8 mouse cellular contexts compared by ENCODE assay signal in the genomic region with DNA sequence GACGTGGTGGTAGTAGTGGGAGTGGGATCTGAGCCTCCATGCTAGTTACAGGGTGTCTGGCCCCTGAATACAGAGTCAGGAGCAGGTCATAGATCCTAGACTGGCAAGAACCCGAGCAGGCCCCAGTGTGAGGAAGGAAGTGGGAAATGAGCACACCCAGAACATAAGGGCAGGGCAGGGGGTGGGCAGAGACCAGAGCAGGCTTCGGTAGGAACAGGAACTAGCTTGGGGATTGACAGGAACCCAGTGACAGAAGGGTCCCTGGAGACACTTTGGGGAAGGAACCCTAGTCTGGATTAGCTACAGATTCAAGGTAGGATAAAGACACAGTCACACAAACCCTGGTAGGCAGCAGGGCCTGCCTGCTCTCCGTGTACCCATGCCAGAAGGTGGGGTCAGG. TPM values are rescaled to one million over a fixed set of nuclear protein-coding genes. Genes with fewer than 3 reads are reported as not detected.
DNase-seq lines count a peak whose midpoint lies in the region; ATAC-seq and TF ChIP-seq lines count a peak whose summit lies in the region.

No protein-coding gene starts in this region.

- no peaks in the 10 kb centered on the region for H3K36me3 ChIP-seq in E14TG2a.4 (ENCODE audit: insufficient read depth, low read length)
- H3K36me3 ChIP-seq in forebrain, postnatal 0 days (ENCODE audit: insufficient read depth): no peaks in the 10 kb centered on the region
- no peaks in the 10 kb centered on the region for H3K36me3 ChIP-seq in intestine, embryonic 16.5 days (ENCODE audit: control insufficient read depth, insufficient read depth, low read length)
- H3K36me3 ChIP-seq in liver, postnatal 0 days (replicated peaks; ENCODE audit: insufficient read depth, low read length): no peaks in the 10 kb centered on the region
- no peaks in the 10 kb centered on the region for H3K36me3 ChIP-seq in neural tube, embryonic 14.5 days (ENCODE audit: control insufficient read depth, insufficient read depth, low read length)
- H3K36me3 ChIP-seq in thymus, adult 2 months (ENCODE audit: control insufficient read depth, insufficient read depth, low read length): no peaks in the 10 kb centered on the region

- peak overlapping the region; percentile 64 for H3K9ac ChIP-seq in forebrain, postnatal 0 days
- no peak overlapping the region for H3K9ac ChIP-seq in intestine, embryonic 16.5 days (ENCODE audit: low read depth, low read length)
- H3K9ac ChIP-seq in liver, postnatal 0 days (replicated peaks): peak overlapping the region; percentile 60; the same call in 1 of the 2 replicates
- peak overlapping the region; percentile 60 for H3K9ac ChIP-seq in neural tube, embryonic 14.5 days (replicated peaks; ENCODE audit: low read depth, low read length)

- H3K27me3 ChIP-seq in E14TG2a.4 (ENCODE audit: insufficient read depth, low read length): 0 out of 2 replicates have a peak, but pooled peaks cover 2% of the 10 kb centered on the region
- no peaks in the 10 kb centered on the region for H3K27me3 ChIP-seq in forebrain, postnatal 0 days (ENCODE audit: insufficient read depth, low read length)
- H3K27me3 ChIP-seq in intestine, embryonic 16.5 days (replicated peaks; ENCODE audit: control insufficient read depth, insufficient read depth, low read length): no peaks in the 10 kb centered on the region
- no peaks in the 10 kb centered on the region for H3K27me3 ChIP-seq in liver, postnatal 0 days (ENCODE audit: insufficient read depth, low read length)
- H3K27me3 ChIP-seq in neural tube, embryonic 14.5 days (ENCODE audit: control insufficient read depth, insufficient read depth, low read length): no peaks in the 10 kb centered on the region
- H3K27me3 ChIP-seq in thymus, adult 2 months (ENCODE audit: control insufficient read depth, insufficient read depth, low read length): no peaks in the 10 kb centered on the region

- peak overlapping the region; percentile 85 for H3K27ac ChIP-seq in forebrain, postnatal 0 days (ENCODE audit: low read depth, low read length)
- peak overlapping the region; percentile 38 for H3K27ac ChIP-seq in intestine, embryonic 16.5 days (ENCODE audit: low read length)
- peak overlapping the region; percentile 86 for H3K27ac ChIP-seq in liver, postnatal 0 days (ENCODE audit: low read depth)
- peak overlapping the region; percentile 88 for H3K27ac ChIP-seq in neural tube, embryonic 14.5 days (ENCODE audit: low read depth, low read length)
- no peak overlapping the region for H3K27ac ChIP-seq in thymus, adult 2 months (ENCODE audit: control insufficient read depth, insufficient read depth, low read length)

- peak overlapping the region; percentile 88 for H3K4me2 ChIP-seq in forebrain, postnatal 0 days (ENCODE audit: low read depth)
- peak overlapping the region; percentile 93 for H3K4me2 ChIP-seq in intestine, embryonic 16.5 days (ENCODE audit: low read depth, low read length)
- peak overlapping the region; percentile 84 for H3K4me2 ChIP-seq in liver, postnatal 0 days (ENCODE audit: low read depth, low read length)
- H3K4me2 ChIP-seq in neural tube, embryonic 14.5 days (ENCODE audit: low read depth, low read length): peak overlapping the region; percentile 72

- no peak for TF ChIP-seq EP300 in liver, postnatal 0 days (IDR thresholded peaks at IDR 0.05; ENCODE audit: low read depth)

- intact Hi-C loops in gastrocnemius, postnatal 14 days (cut with DNase I; ENCODE audit: low total_unique reads): loop anchor here (5.0 kb wide), 1 partner anchor 68 kb away; no protein-coding TSS in a partner anchor

- no peak for ATAC-seq in forebrain, postnatal 0 days
- no peak for ATAC-seq in intestine, embryonic 16.5 days
- no peak for ATAC-seq in liver, postnatal 0 days
- no peak for ATAC-seq in neural tube, embryonic 14.5 days (ENCODE audit: low read depth)

- no peak for TF ChIP-seq CTCF in E14TG2a.4 (conservative IDR thresholded peaks at IDR 0.05; ENCODE audit: low read length)
- TF ChIP-seq CTCF in forebrain, postnatal 0 days (IDR thresholded peaks at IDR 0.05; ENCODE audit: low read depth): no peak
- TF ChIP-seq CTCF in liver, postnatal 0 days (IDR thresholded peaks at IDR 0.05; ENCODE audit: low read depth): no peak
- TF ChIP-seq CTCF in thymus, adult 2 months (IDR thresholded peaks at IDR 0.05; ENCODE audit: borderline replicate concordance, control insufficient read depth, extremely low read depth, insufficient read depth, low read length, poor library complexity): no peak

- peaks cover 48% of the 10 kb centered on the region for H3K4me1 ChIP-seq in E14TG2a.4 (replicated peaks; ENCODE audit: low read depth, low read length)
- H3K4me1 ChIP-seq in forebrain, postnatal 0 days (ENCODE audit: insufficient read depth): peaks cover 8% of the 10 kb centered on the region
- H3K4me1 ChIP-seq in intestine, embryonic 16.5 days (ENCODE audit: control insufficient read depth, insufficient read depth, low read length): peaks cover 27% of the 10 kb centered on the region
- H3K4me1 ChIP-seq in liver, postnatal 0 days (ENCODE audit: insufficient read depth): peaks cover 34% of the 10 kb centered on the region
- H3K4me1 ChIP-seq in neural tube, embryonic 14.5 days (ENCODE audit: control insufficient read depth, insufficient read depth, low read length): peaks cover 12% of the 10 kb centered on the region; the same call in 1 of the 2 replicates
- H3K4me1 ChIP-seq in thymus, adult 2 months (replicated peaks; ENCODE audit: control insufficient read depth, insufficient read depth, low read length): peaks cover 15% of the 10 kb centered on the region

- TF ChIP-seq POLR2A in thymus, adult 2 months (IDR thresholded peaks at IDR 0.05; ENCODE audit: control insufficient read depth, extremely low read depth, insufficient read depth, low read length, poor library complexity): no peak

- DNase-seq in 3134 (ENCODE audit: extremely low read depth, insufficient read length, low spot score): peak; percentile 26
- DNase-seq in forebrain, postnatal 0 days: no peak
- DNase-seq in liver, postnatal 0 days: peak; percentile 47
- DNase-seq in thymus, adult 2 months: no peak
- no peak for DNase-seq in gastrocnemius, postnatal 14 days

- no peaks in the 10 kb centered on the region for H3K9me3 ChIP-seq in E14TG2a.4 (ENCODE audit: low read length)
- no peaks in the 10 kb centered on the region for H3K9me3 ChIP-seq in forebrain, postnatal 0 days (ENCODE audit: low read length)
- H3K9me3 ChIP-seq in intestine, embryonic 16.5 days (ENCODE audit: control insufficient read depth, low read length): no peaks in the 10 kb centered on the region
- no peaks in the 10 kb centered on the region for H3K9me3 ChIP-seq in liver, postnatal 0 days (ENCODE audit: low read length)
- no peaks in the 10 kb centered on the region for H3K9me3 ChIP-seq in neural tube, embryonic 14.5 days (ENCODE audit: control insufficient read depth, low read length)

- WGBS in forebrain, postnatal 0 days: 1% methylated on average over 4 of the region's 4 CpGs
- 23% methylated on average over 4 of the region's 4 CpGs for WGBS in intestine, embryonic 16.5 days
- WGBS in liver, postnatal 0 days (ENCODE audit: insufficient replicate concordance): 20% methylated on average over 4 of the region's 4 CpGs
- 1% methylated on average over 4 of the region's 4 CpGs for WGBS in neural tube, embryonic 14.5 days
- WGBS in thymus, adult 2 months: 14% methylated on average over 4 of the region's 4 CpGs

- H3K4me3 ChIP-seq in E14TG2a.4 (replicated peaks; ENCODE audit: low read length): peak overlapping the region; percentile 86
- H3K4me3 ChIP-seq in forebrain, postnatal 0 days (ENCODE audit: low read depth, low read length): peak overlapping the region; percentile 63
- peak overlapping the region; percentile 66 for H3K4me3 ChIP-seq in intestine, embryonic 16.5 days (ENCODE audit: low read length)
- peak overlapping the region; percentile 55 for H3K4me3 ChIP-seq in liver, postnatal 0 days (ENCODE audit: low read depth, low read length)
- peak overlapping the region; percentile 52 for H3K4me3 ChIP-seq in neural tube, embryonic 14.5 days (ENCODE audit: low read depth, low read length)
- no peak overlapping the region for H3K4me3 ChIP-seq in thymus, adult 2 months (ENCODE audit: control insufficient read depth, insufficient read depth, low read length)

RNA-seq across cellular contexts. Expression of gene Fam214b, which starts 1.3 kb away (rescaled TPM):
- total RNA-seq in forebrain, postnatal 0 days (2014; rRNA removed): 35.7 and 42.3 TPM in 2 replicates
- polyA plus RNA-seq in forebrain, postnatal 0 days (2015; fragmentation: Nextera tagmentation; extraction: Ambion mirVana): 23.4 and 30.9 TPM in 2 replicates
- polyA plus RNA-seq in intestine, embryonic 16.5 days (2015; fragmentation: Nextera tagmentation; extraction: Ambion mirVana): 6.7 and 8.6 TPM in 2 replicates
- polyA plus RNA-seq in liver, postnatal 0 days (2015; fragmentation: Nextera tagmentation; extraction: Ambion mirVana): 11.3 and 11.7 TPM in 2 replicates
- 22.8 and 25.2 TPM in 2 replicates for polyA plus RNA-seq in neural tube, embryonic 14.5 days (2014; fragmentation: Nextera tagmentation; extraction: Ambion mirVana)
- 8.3 and 9.8 TPM in 2 replicates for polyA plus RNA-seq in thymus, adult 2 months (2012; rRNA removed)
- total RNA-seq in gastrocnemius, postnatal 14 days (2021): 10 to 100 TPM; 25.1 to 27.8 TPM

RNA-seq across cellular contexts. Expression of gene Stoml2, which starts 13.2 kb away (rescaled TPM):
- 94.4 and 120 TPM in 2 replicates for total RNA-seq in forebrain, postnatal 0 days (2014; rRNA removed)
- 233 and 240 TPM in 2 replicates for polyA plus RNA-seq in forebrain, postnatal 0 days (2015; fragmentation: Nextera tagmentation; extraction: Ambion mirVana)
- polyA plus RNA-seq in intestine, embryonic 16.5 days (2015; fragmentation: Nextera tagmentation; extraction: Ambion mirVana): 306 and 324 TPM in 2 replicates
- polyA plus RNA-seq in liver, postnatal 0 days (2015; fragmentation: Nextera tagmentation; extraction: Ambion mirVana): 114 and 116 TPM in 2 replicates
- polyA plus RNA-seq in neural tube, embryonic 14.5 days (2014; fragmentation: Nextera tagmentation; extraction: Ambion mirVana): 223 and 227 TPM in 2 replicates
- 71.2 and 78.5 TPM in 2 replicates for polyA plus RNA-seq in thymus, adult 2 months (2012; rRNA removed)
- 10 to 100 TPM; 82.9 to 84.8 TPM for total RNA-seq in gastrocnemius, postnatal 14 days (2021)

RNA-seq across cellular contexts. Expression of gene Unc13b, which starts 14.1 kb away (rescaled TPM):
- total RNA-seq in forebrain, postnatal 0 days (2014; rRNA removed): 52.9 and 54.7 TPM in 2 replicates
- 3.3 and 6.2 TPM in 2 replicates for polyA plus RNA-seq in forebrain, postnatal 0 days (2015; fragmentation: Nextera tagmentation; extraction: Ambion mirVana)
- polyA plus RNA-seq in intestine, embryonic 16.5 days (2015; fragmentation: Nextera tagmentation; extraction: Ambion mirVana): 3.9 TPM in 2 replicates
- 0.37 and 0.52 TPM in 2 replicates for polyA plus RNA-seq in liver, postnatal 0 days (2015; fragmentation: Nextera tagmentation; extraction: Ambion mirVana)
- 17.5 and 20.3 TPM in 2 replicates for polyA plus RNA-seq in neural tube, embryonic 14.5 days (2014; fragmentation: Nextera tagmentation; extraction: Ambion mirVana)
- 1.7 and 2.7 TPM in 2 replicates for polyA plus RNA-seq in thymus, adult 2 months (2012; rRNA removed)
- total RNA-seq in gastrocnemius, postnatal 14 days (2021): 1 to 10 TPM; 4.1 to 4.6 TPM

RNA-seq across cellular contexts. Expression of gene Pigo, which starts 19.1 kb away (rescaled TPM):
- 15.6 and 20.3 TPM in 2 replicates for total RNA-seq in forebrain, postnatal 0 days (2014; rRNA removed)
- polyA plus RNA-seq in forebrain, postnatal 0 days (2015; fragmentation: Nextera tagmentation; extraction: Ambion mirVana): 16.5 and 21.9 TPM in 2 replicates
- polyA plus RNA-seq in intestine, embryonic 16.5 days (2015; fragmentation: Nextera tagmentation; extraction: Ambion mirVana): 29.6 and 30.3 TPM in 2 replicates
- polyA plus RNA-seq in liver, postnatal 0 days (2015; fragmentation: Nextera tagmentation; extraction: Ambion mirVana): 7.6 and 8.3 TPM in 2 replicates
- polyA plus RNA-seq in neural tube, embryonic 14.5 days (2014; fragmentation: Nextera tagmentation; extraction: Ambion mirVana): 24.6 and 26.4 TPM in 2 replicates
- 47.4 and 54.5 TPM in 2 replicates for polyA plus RNA-seq in thymus, adult 2 months (2012; rRNA removed)
- 1 to 10 TPM; 5.4 to 6.5 TPM for total RNA-seq in gastrocnemius, postnatal 14 days (2021)

RNA-seq across cellular contexts. Expression of gene Fancg, which starts 34.4 kb away (rescaled TPM):
- total RNA-seq in forebrain, postnatal 0 days (2014; rRNA removed): 12.8 and 21.8 TPM in 2 replicates
- 10.9 and 12.4 TPM in 2 replicates for polyA plus RNA-seq in forebrain, postnatal 0 days (2015; fragmentation: Nextera tagmentation; extraction: Ambion mirVana)
- 16.1 and 16.2 TPM in 2 replicates for polyA plus RNA-seq in intestine, embryonic 16.5 days (2015; fragmentation: Nextera tagmentation; extraction: Ambion mirVana)
- polyA plus RNA-seq in liver, postnatal 0 days (2015; fragmentation: Nextera tagmentation; extraction: Ambion mirVana): 4.5 and 5.5 TPM in 2 replicates
- polyA plus RNA-seq in neural tube, embryonic 14.5 days (2014; fragmentation: Nextera tagmentation; extraction: Ambion mirVana): 18.9 and 21.6 TPM in 2 replicates
- 50.0 and 59.1 TPM in 2 replicates for polyA plus RNA-seq in thymus, adult 2 months (2012; rRNA removed)
- total RNA-seq in gastrocnemius, postnatal 14 days (2021): 1 to 10 TPM; 2.2 to 2.6 TPM

Comparison
In these comparisons a context has a peak if more than half of its experiments do, and no peak if none do; other contexts are left out.
1. DNase-seq: peak in 3134 (single experiment) and liver, postnatal 0 days (single experiment); none in forebrain, postnatal 0 days (single experiment), thymus, adult 2 months (single experiment) and gastrocnemius, postnatal 14 days (single experiment).
2. Peak in every context shown above with its lines, with median percentiles within 50 percentile points of each other: H3K4me2 ChIP-seq.